Mouse (Mus musculus) hindbrain, embryonic 14.5 days (tissue): Measurements from ENCODE around the gene Hoxa6. TPM values are rescaled to one million over a fixed set of nuclear protein-coding genes. Genes with fewer than 3 reads are reported as not detected.

ENCODE experiments used
- ATAC-seq: fragments of 200-750 bp; cut with Nextera tagmentation; 2 replicates; pipeline ENCODE4 v1.8.0; 2017; ENCODE audit warnings: moderate number of reproducible peaks, mild to moderate bottlenecking, moderate TSS enrichment, moderate library complexity; ENCODE audit not compliant: low FRiP score
- DNase-seq: peaks from one replicate; pipeline ENCODE4 v3.0.0-alpha.2; 2015; ENCODE audit warnings: low spot score
- H3K27ac ChIP-seq: fragments of 300-500 bp; sonication (generic); 2 replicates; pipeline ENCODE4 v1.5.1; 2014; ENCODE audit warnings: mild to moderate bottlenecking, moderate library complexity
- H3K27me3 ChIP-seq: fragments of 300-500 bp; sonication (generic); 2 replicates; pipeline ENCODE4 v1.6.1; 2014; ENCODE audit warnings: mild to moderate bottlenecking, low read length, mixed read lengths; ENCODE audit not compliant: control insufficient read depth, insufficient read depth
- H3K36me3 ChIP-seq: fragments of 300-500 bp; sonication (generic); replicated peaks from 2 replicates; pipeline ENCODE4 v1.6.1; 2014; ENCODE audit not compliant: control insufficient read depth, insufficient read depth
- H3K4me1 ChIP-seq: fragments of 300-500 bp; sonication (generic); replicated peaks from 2 replicates; pipeline ENCODE4 v1.6.1; 2014; ENCODE audit warnings: antibody characterized with exemption, low read length, mixed read lengths; ENCODE audit not compliant: control insufficient read depth, insufficient read depth
- H3K4me2 ChIP-seq: fragments of 300-500 bp; sonication (generic); replicated peaks from 2 replicates; pipeline ENCODE4 v1.6.1; 2014; ENCODE audit warnings: mild to moderate bottlenecking, moderate library complexity
- H3K4me3 ChIP-seq: fragments of 300-500 bp; sonication (generic); replicated peaks from 2 replicates; pipeline ENCODE4 v1.5.1; 2014; ENCODE audit warnings: mild to moderate bottlenecking, low read length
- H3K9ac ChIP-seq: fragments of 300-500 bp; sonication (generic); 2 replicates; pipeline ENCODE4 v1.6.1; 2014
- H3K9me3 ChIP-seq: fragments of 300-500 bp; sonication (generic); 2 replicates; pipeline ENCODE4 v1.6.1; 2016; ENCODE audit warnings: low read length; ENCODE audit not compliant: control insufficient read depth
- WGBS: fragments of 180-500 bp; shearing (Covaris S2); extraction: QIAGEN DNeasy Blood & Tissue Kit; methylation state at CpG from one replicate; pipeline ENCODE4 v1.1.7; 2014; 5-methylcytosine and 5-hydroxymethylcytosine counted together
- polyA plus RNA-seq: library from polyadenylated mRNA; unstranded; fragments of >200 nt; fragmentation: Nextera tagmentation; extraction: Ambion mirVana; gene quantifications from 2 replicates; pipeline ENCODE4 v1.2.1, GENCODE M21; 2014

Gene Hoxa6
- polyA plus RNA-seq, 1 experiment from 2014 or later = 29.8 TPM

- WGBS = 1% methylated on average over 27 of the region's 27 CpGs
- no peak overlapping the region for H3K9ac ChIP-seq
- no peak for ATAC-seq
- no peak overlapping the region for H3K4me2 ChIP-seq
- no peak for DNase-seq
- no peak overlapping the region for H3K27ac ChIP-seq
- no peak overlapping the region for H3K4me3 ChIP-seq
- no peaks in the 10 kb centered on the region for H3K9me3 ChIP-seq
- peaks cover 100% of the 10 kb centered on the region for H3K27me3 ChIP-seq
- no peaks in the 10 kb centered on the region for H3K36me3 ChIP-seq
- H3K4me1 ChIP-seq = no peaks in the 10 kb centered on the region
Measured at GRCm38 (mm10) chr6:52248638-52249414, 40.3 kb upstream of the Hoxa6 start.

GRCm38 (mm10) chr6:52247766-52248637, 39.5 kb upstream of the Hoxa6 start:
- Histone ChIP-seq H3K36me3 (no peaks in the 10 kb centered on the region), H3K4me2 (no peak overlapping the region), H3K27me3 (peaks cover 100% of the 10 kb centered on the region), H3K9me3 (no peaks in the 10 kb centered on the region), H3K9ac (no peak overlapping the region), H3K27ac (no peak overlapping the region), H3K4me3 (no peak overlapping the region), H3K4me1 (no peaks in the 10 kb centered on the region)
- no peak for DNase-seq
- 1% methylated on average over 23 of the region's 23 CpGs for WGBS
- ATAC-seq = no peak

GRCm38 (mm10) chr6:52246916-52247315, 38.4 kb upstream of the Hoxa6 start:
- no peak for ATAC-seq
- Histone ChIP-seq H3K9me3 (no peaks in the 10 kb centered on the region), H3K4me2 (no peak overlapping the region), H3K4me3 (no peak overlapping the region), H3K27ac (no peak overlapping the region), H3K27me3 (peaks cover 100% of the 10 kb centered on the region), H3K9ac (no peak overlapping the region), H3K36me3 (no peaks in the 10 kb centered on the region), H3K4me1 (no peaks in the 10 kb centered on the region)
- no peak for DNase-seq
- WGBS = 7% methylated on average over 3 of the region's 3 CpGs

GRCm38 (mm10) chr6:52246403-52246803, 37.9 kb upstream of the Hoxa6 start:
- WGBS = under 1% methylated on average over 26 of the region's 26 CpGs
- no peaks in the 10 kb centered on the region for H3K9me3 ChIP-seq
- ATAC-seq (no peak), DNase-seq (no peak)
- H3K9ac ChIP-seq = no peak overlapping the region
- H3K27me3 ChIP-seq = peaks cover 100% of the 10 kb centered on the region
- no peak overlapping the region for H3K27ac ChIP-seq
- H3K36me3 ChIP-seq = no peaks in the 10 kb centered on the region
- H3K4me3 ChIP-seq = no peak overlapping the region
- H3K4me1 ChIP-seq = no peaks in the 10 kb centered on the region
- no peak overlapping the region for H3K4me2 ChIP-seq

- no peak within 1 kb of the TSS for H3K9ac ChIP-seq
- H3K4me3 ChIP-seq = no peak within 1 kb of the TSS
- H3K27me3 ChIP-seq = peaks cover 100% of the 10 kb centered on the region
- DNase-seq (no peak), ATAC-seq (no peak)
- H3K36me3 ChIP-seq = no peaks in the 10 kb centered on the region
- under 1% methylated on average over 20 of the region's 20 CpGs for WGBS
- no peaks in the 10 kb centered on the region for H3K4me1 ChIP-seq
- no peak within 1 kb of the TSS for H3K27ac ChIP-seq
- no peak within 1 kb of the TSS for H3K4me2 ChIP-seq
- no peaks in the 10 kb centered on the region for H3K9me3 ChIP-seq
Measured at GRCm38 (mm10) chr6:52245757-52246142, 37.2 kb upstream of the Hoxa6 start, which contains the start of gene Hoxa11. Hoxa11 (minus strand) TSS chr6:52245810.

- H3K4me2 ChIP-seq = no peak overlapping the region
Measured at GRCm38 (mm10) chr6:52245040-52245756, 36.7 kb upstream of the Hoxa6 start.

GRCm38 (mm10) chr6:52244471-52245039, 36.0 kb upstream of the Hoxa6 start:
- H3K4me3 ChIP-seq = no peak overlapping the region
- H3K27me3 ChIP-seq = peaks cover 100% of the 10 kb centered on the region
- H3K27ac ChIP-seq = no peak overlapping the region
- no peaks in the 10 kb centered on the region for H3K4me1 ChIP-seq
- no peak overlapping the region for H3K4me2 ChIP-seq
- no peaks in the 10 kb centered on the region for H3K9me3 ChIP-seq
- no peak for ATAC-seq
- H3K36me3 ChIP-seq = no peaks in the 10 kb centered on the region
- 2% methylated on average over 23 of the region's 23 CpGs for WGBS
- DNase-seq = no peak
- no peak overlapping the region for H3K9ac ChIP-seq

More at GRCm38 (mm10) chr6:52245040-52245756, 36.7 kb upstream of the Hoxa6 start:
- H3K9me3 ChIP-seq = no peaks in the 10 kb centered on the region
- H3K36me3 ChIP-seq = no peaks in the 10 kb centered on the region
- under 1% methylated on average over 69 of the region's 71 CpGs for WGBS
- peaks cover 100% of the 10 kb centered on the region for H3K27me3 ChIP-seq
- ATAC-seq (no peak), DNase-seq (no peak)
- H3K4me3 ChIP-seq = no peak overlapping the region
- H3K27ac ChIP-seq = no peak overlapping the region
- no peak overlapping the region for H3K9ac ChIP-seq
- H3K4me1 ChIP-seq = no peaks in the 10 kb centered on the region

GRCm38 (mm10) chr6:52243681-52244121, 35.2 kb upstream of the Hoxa6 start:
- H3K4me3 ChIP-seq = no peak overlapping the region
- 2% methylated on average over 12 of the region's 12 CpGs for WGBS
- H3K9ac ChIP-seq = no peak overlapping the region
- H3K4me1 ChIP-seq = no peaks in the 10 kb centered on the region
- ATAC-seq = no peak
- peaks cover 100% of the 10 kb centered on the region for H3K27me3 ChIP-seq
- H3K27ac ChIP-seq = no peak overlapping the region
- DNase-seq = no peak
- no peak overlapping the region for H3K4me2 ChIP-seq
- no peaks in the 10 kb centered on the region for H3K9me3 ChIP-seq
- H3K36me3 ChIP-seq = no peaks in the 10 kb centered on the region
